Mouse (Mus musculus): ENCODE results near the gene Zbtb20.

Zbtb20 gene

GRCm38 (mm10) chr16:43561956-43562355, 686.3 kb downstream of the Zbtb20 start:
- no peak for DNase-seq (ENCODE audit: low read depth, low spot score)

GRCm38 (mm10) chr16:43565872-43566271, 690.2 kb downstream of the Zbtb20 start:
- no peak for DNase-seq (ENCODE audit: low read depth, low spot score)

- DNase-seq (ENCODE audit: low read depth, low spot score) = no peak
Observed at GRCm38 (mm10) chr16:43566511-43566910, 690.8 kb downstream of the Zbtb20 start.

GRCm38 (mm10) chr16:43571376-43572081, 695.8 kb downstream of the Zbtb20 start:
- no peak for DNase-seq (ENCODE audit: low read depth, low spot score)

GRCm38 (mm10) chr16:43572171-43572570, 696.5 kb downstream of the Zbtb20 start:
- DNase-seq (ENCODE audit: low read depth, low spot score) = no peak

- no peak for DNase-seq (ENCODE audit: low read depth, low spot score)
Observed at GRCm38 (mm10) chr16:43572766-43573165, 697.1 kb downstream of the Zbtb20 start.

GRCm38 (mm10) chr16:43573181-43573833, 697.6 kb downstream of the Zbtb20 start:
- no peak for DNase-seq (ENCODE audit: low read depth, low spot score)

- DNase-seq (ENCODE audit: low read depth, low spot score) = peak; percentile 61
Observed at GRCm38 (mm10) chr16:43574006-43574764, 698.5 kb downstream of the Zbtb20 start.

GRCm38 (mm10) chr16:43575066-43575465, 699.4 kb downstream of the Zbtb20 start:
- no peak for DNase-seq (ENCODE audit: low read depth, low spot score)

GRCm38 (mm10) chr16:43575507-43575906, 699.8 kb downstream of the Zbtb20 start:
- DNase-seq (ENCODE audit: low read depth, low spot score) = no peak

- DNase-seq (ENCODE audit: low read depth, low spot score) = no peak
Observed at GRCm38 (mm10) chr16:43577399-43577798, 701.7 kb downstream of the Zbtb20 start.

- no peak for DNase-seq (ENCODE audit: low read depth, low spot score)
Observed at GRCm38 (mm10) chr16:43578351-43578750, 702.7 kb downstream of the Zbtb20 start.

GRCm38 (mm10) chr16:43579111-43579510, 703.4 kb downstream of the Zbtb20 start:
- no peak for DNase-seq (ENCODE audit: low read depth, low spot score)

GRCm38 (mm10) chr16:43580321-43580822, 704.7 kb downstream of the Zbtb20 start:
- DNase-seq (ENCODE audit: low read depth, low spot score) = no peak

GRCm38 (mm10) chr16:43581551-43581950, 705.9 kb downstream of the Zbtb20 start:
- no peak for DNase-seq (ENCODE audit: low read depth, low spot score)

GRCm38 (mm10) chr16:43586859-43587429, 711.3 kb downstream of the Zbtb20 start:
- no peak for DNase-seq (ENCODE audit: low read depth, low spot score)

GRCm38 (mm10) chr16:43590704-43591493, 715.2 kb downstream of the Zbtb20 start:
- DNase-seq (ENCODE audit: low read depth, low spot score) = no peak

GRCm38 (mm10) chr16:43592062-43592461, 716.4 kb downstream of the Zbtb20 start:
- DNase-seq (ENCODE audit: low read depth, low spot score) = no peak

- DNase-seq (ENCODE audit: low read depth, low spot score) = no peak
Observed at GRCm38 (mm10) chr16:43592801-43593200, 717.1 kb downstream of the Zbtb20 start.

- DNase-seq (ENCODE audit: low read depth, low spot score) = no peak
Observed at GRCm38 (mm10) chr16:43597375-43598060, 721.8 kb downstream of the Zbtb20 start.

- no peak for DNase-seq (ENCODE audit: low read depth, low spot score)
Observed at GRCm38 (mm10) chr16:43599707-43600106, 724.0 kb downstream of the Zbtb20 start.
